Mouse (Mus musculus) spleen, adult 2 months (tissue): ENCODE data around the gene Gm17651.

Source experiments
- CTCF ChIP-seq: fragments of 200-500 bp; IDR thresholded peaks from 2 replicates; pipeline ENCODE4 v1.5.1; 2011; ENCODE audit warnings: mild to moderate bottlenecking, inconsistent platforms; ENCODE audit not compliant: insufficient read depth, insufficient read length, insufficient replicate concordance; ENCODE audit errors: extremely low read depth
- POLR2A ChIP-seq: fragments of 200-500 bp; IDR thresholded peaks from 2 replicates; pipeline ENCODE4 v1.6.1; 2011; ENCODE audit warnings: low read depth, low read length, inconsistent platforms

DNA sequence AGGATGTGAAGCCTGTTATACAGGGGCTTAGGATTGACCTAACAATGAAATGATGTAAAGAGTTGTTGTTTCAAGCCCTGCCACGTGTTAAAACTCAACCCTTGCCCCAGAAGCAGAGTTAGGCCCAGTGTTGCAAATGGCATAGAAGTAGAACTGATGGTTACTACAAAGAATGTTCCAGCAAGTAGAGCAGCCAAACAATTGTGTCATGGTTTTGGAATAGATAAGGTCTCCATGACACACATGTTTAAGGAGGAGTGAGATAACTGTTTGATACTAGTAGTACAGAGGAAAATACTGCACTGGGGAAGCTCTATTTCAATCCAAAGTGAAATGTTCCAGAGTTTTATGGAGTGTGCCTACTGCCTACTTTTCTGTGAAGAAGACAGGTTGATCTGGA lies 26.0 kb downstream of the Gm17651 start:
- TF ChIP-seq CTCF (no peak), POLR2A (no peak)
